Mouse (Mus musculus) midbrain, embryonic 11.5 days (tissue): Measurements from ENCODE around the gene St3gal3. TPM values are rescaled to one million over a fixed set of nuclear protein-coding genes. Genes with fewer than 3 reads are reported as not detected.

Experiments used
- ATAC-seq: fragments of 200-750 bp; cut with Nextera tagmentation; 2 replicates; pipeline ENCODE4 v1.8.0; 2017; ENCODE audit warnings: moderate TSS enrichment, moderate library complexity; ENCODE audit not compliant: low FRiP score
- DNase-seq: peaks from one replicate; pipeline ENCODE4 v3.0.0; 2015; ENCODE audit warnings: low spot score; ENCODE audit errors: missing footprints
- H3K27ac ChIP-seq: fragments of 300-500 bp; sonication (generic); 2 replicates; pipeline ENCODE4 v1.5.1; 2014; ENCODE audit warnings: low read depth, low read length
- H3K27me3 ChIP-seq: fragments of 300-500 bp; sonication (generic); 2 replicates; pipeline ENCODE4 v1.6.1; 2014; ENCODE audit warnings: mild to moderate bottlenecking, low read length, moderate library complexity, mixed read lengths; ENCODE audit not compliant: control insufficient read depth, insufficient read depth
- H3K36me3 ChIP-seq: fragments of 300-500 bp; sonication (generic); 2 replicates; pipeline ENCODE4 v1.6.1; 2014; ENCODE audit warnings: mild to moderate bottlenecking, low read length, moderate library complexity, mixed read lengths; ENCODE audit not compliant: control insufficient read depth, insufficient read depth
- H3K4me1 ChIP-seq: fragments of 300-500 bp; sonication (generic); 2 replicates; pipeline ENCODE4 v1.6.1; 2014; ENCODE audit warnings: low read length; ENCODE audit not compliant: control insufficient read depth, insufficient read depth
- H3K4me2 ChIP-seq: fragments of 300-500 bp; sonication (generic); 2 replicates; pipeline ENCODE4 v1.6.1; 2014; ENCODE audit warnings: mild to moderate bottlenecking, moderate library complexity
- H3K4me3 ChIP-seq: fragments of 300-500 bp; sonication (generic); 2 replicates; pipeline ENCODE4 v1.5.1; 2014; ENCODE audit warnings: low read depth, low read length
- H3K9ac ChIP-seq: fragments of 300-500 bp; sonication (generic); 2 replicates; pipeline ENCODE4 v1.6.1; 2014; ENCODE audit warnings: low read length
- H3K9me3 ChIP-seq: fragments of 300-500 bp; sonication (generic); 2 replicates; pipeline ENCODE4 v1.6.1; 2016; ENCODE audit warnings: low read length; ENCODE audit not compliant: control insufficient read depth
- WGBS: fragments of 180-500 bp; shearing (Covaris S2); extraction: QIAGEN DNeasy Blood & Tissue Kit; methylation state at CpG from one replicate; pipeline ENCODE4 v1.1.7; 2014; 5-methylcytosine and 5-hydroxymethylcytosine counted together
- polyA plus RNA-seq: library from polyadenylated mRNA; unstranded; fragments of >200 nt; fragmentation: Nextera tagmentation; extraction: Ambion mirVana; gene quantifications from 2 replicates; pipeline ENCODE4 v1.2.1, GENCODE M21; 2014

St3gal3 gene
- polyA plus RNA-seq, 1 experiment from 2014 or later: 5.7 TPM

DNA sequence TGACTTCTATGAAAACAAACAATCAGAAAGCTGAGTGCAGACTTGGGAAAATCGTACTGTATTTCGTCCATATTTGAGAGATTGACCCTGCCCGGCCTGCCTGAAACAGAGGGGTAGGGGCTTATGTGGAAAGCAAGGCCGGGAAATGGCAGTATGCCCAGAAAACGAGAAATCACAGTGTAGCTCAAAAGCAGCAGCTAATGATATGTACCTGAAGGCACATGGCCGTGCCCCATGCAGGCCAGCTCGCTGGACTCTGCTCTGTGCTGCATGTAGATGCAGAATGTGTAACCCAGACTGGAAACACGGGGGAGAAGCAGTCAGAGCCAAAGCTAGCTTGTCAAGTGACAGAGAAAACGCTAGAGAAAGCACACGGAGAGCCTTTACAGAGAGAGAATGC lies 12.6 kb downstream of the St3gal3 start:
- Histone ChIP-seq H3K4me3 (no peak overlapping the region), H3K4me1 (no peaks in the 10 kb centered on the region), H3K9ac (no peak overlapping the region), H3K27ac (no peak overlapping the region), H3K9me3 (no peaks in the 10 kb centered on the region), H3K4me2 (no peak overlapping the region), H3K27me3 (no peaks in the 10 kb centered on the region), H3K36me3 (no peaks in the 10 kb centered on the region; the same call in 1 of the 2 replicates)
- 91% methylated on average over 10 of the region's 10 CpGs for WGBS
- DNase-seq: no peak
- no peak for ATAC-seq

DNA sequence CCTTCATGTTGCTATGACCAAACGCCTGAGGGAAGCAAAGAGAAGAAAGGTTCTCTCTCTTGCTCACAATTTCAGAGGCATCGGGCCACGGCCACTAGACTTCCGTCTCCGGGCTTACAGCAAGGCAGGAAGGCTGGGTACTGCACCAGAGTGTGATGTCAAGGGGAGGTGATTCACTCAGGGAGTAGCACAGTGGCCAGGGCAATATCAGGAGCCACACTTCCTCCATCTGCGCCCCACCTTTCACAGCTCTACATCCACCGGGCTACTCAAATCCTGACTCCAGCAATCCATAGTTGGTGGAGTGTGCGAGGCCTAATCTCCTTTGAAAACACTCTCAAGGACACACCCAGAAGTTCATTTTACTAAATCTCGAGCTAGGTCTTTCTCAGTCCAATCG lies 17.1 kb downstream of the St3gal3 start:
- no peak overlapping the region for H3K27ac ChIP-seq
- no peaks in the 10 kb centered on the region; the same call in 1 of the 2 replicates for H3K36me3 ChIP-seq
- no peaks in the 10 kb centered on the region for H3K9me3 ChIP-seq
- H3K4me2 ChIP-seq: no peak overlapping the region
- H3K27me3 ChIP-seq: no peaks in the 10 kb centered on the region
- no peak overlapping the region for H3K9ac ChIP-seq
- no peaks in the 10 kb centered on the region for H3K4me1 ChIP-seq
- no peak overlapping the region for H3K4me3 ChIP-seq
- 90% methylated on average over 10 of the region's 10 CpGs for WGBS
- DNase-seq (no peak), ATAC-seq (no peak)

DNA sequence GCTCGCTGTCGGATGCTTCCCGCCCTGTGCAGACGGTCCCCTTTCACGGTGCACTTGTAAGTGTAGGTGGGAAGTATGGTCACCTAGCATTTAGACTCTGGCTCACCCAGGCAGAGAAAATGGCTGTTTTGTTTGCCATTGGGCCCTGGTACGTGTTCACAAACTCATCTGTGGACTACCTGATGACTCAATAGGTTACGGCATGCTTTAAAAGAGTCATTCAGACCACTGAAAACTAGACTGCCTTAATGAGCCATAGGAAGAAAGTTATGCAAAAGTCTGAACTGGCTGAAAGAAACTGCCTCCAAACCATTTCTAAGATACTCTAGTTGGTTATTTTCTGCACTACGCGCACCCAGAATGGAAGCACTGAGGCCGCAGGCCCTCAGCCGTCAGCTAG lies 18.6 kb downstream of the St3gal3 start:
- Histone ChIP-seq H3K9ac (no peak overlapping the region), H3K27ac (no peak overlapping the region), H3K4me1 (no peaks in the 10 kb centered on the region), H3K4me3 (no peak overlapping the region), H3K9me3 (no peaks in the 10 kb centered on the region), H3K27me3 (no peaks in the 10 kb centered on the region), H3K4me2 (no peak overlapping the region), H3K36me3 (no peaks in the 10 kb centered on the region; the same call in 1 of the 2 replicates)
- 92% methylated on average over 11 of the region's 11 CpGs for WGBS
- no peak for DNase-seq
- no peak for ATAC-seq

DNA sequence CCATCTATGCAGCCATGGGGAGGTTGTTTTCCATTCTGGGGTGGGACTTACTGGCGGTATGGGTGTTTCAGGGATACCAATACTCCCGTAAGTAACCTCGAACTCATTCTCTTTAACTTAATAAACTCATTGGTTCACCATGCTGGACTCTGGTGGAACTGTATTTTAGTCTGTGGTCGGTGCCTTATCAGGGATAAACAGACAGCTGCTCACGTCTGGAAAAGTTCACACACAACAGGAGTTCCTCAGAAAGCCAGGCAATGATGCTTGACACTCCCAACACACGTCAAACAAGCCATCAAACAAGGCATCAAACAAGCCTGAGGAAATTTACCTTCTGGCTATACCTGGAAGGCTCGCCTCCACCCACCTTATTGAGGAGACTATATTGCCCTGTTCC lies 19.6 kb downstream of the St3gal3 start:
- Histone ChIP-seq H3K27me3 (no peaks in the 10 kb centered on the region), H3K4me2 (no peak overlapping the region), H3K4me3 (no peak overlapping the region), H3K4me1 (no peaks in the 10 kb centered on the region), H3K9ac (no peak overlapping the region), H3K9me3 (no peaks in the 10 kb centered on the region), H3K36me3 (no peaks in the 10 kb centered on the region), H3K27ac (no peak overlapping the region)
- no peak for DNase-seq
- no peak for ATAC-seq
- 89% methylated on average over 7 of the region's 7 CpGs for WGBS

DNA sequence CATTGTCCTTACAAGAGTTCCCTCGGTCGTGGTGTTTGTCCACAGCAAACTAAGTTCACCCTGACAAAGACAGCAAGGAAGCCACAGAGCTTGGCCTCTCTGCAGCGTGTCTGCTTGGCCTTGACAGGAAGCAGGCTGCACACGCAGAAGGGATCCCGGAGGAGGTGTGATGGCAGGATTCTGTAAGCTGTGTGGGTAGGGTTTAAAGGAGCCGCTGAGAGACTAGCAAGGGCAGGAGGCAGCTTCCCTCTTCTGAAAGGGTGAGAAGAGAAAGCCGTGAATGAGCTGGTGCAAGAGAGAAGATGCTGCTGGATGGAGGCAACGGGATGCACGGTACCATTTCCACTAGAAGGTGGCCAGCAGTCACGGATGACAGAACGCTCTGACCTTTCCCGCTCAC lies 22.1 kb downstream of the St3gal3 start:
- WGBS: 87% methylated on average over 12 of the region's 12 CpGs
- H3K36me3 ChIP-seq: no peaks in the 10 kb centered on the region
- H3K9me3 ChIP-seq: no peaks in the 10 kb centered on the region
- H3K4me3 ChIP-seq: no peak overlapping the region
- H3K9ac ChIP-seq: no peak overlapping the region
- DNase-seq: no peak
- H3K4me1 ChIP-seq: no peaks in the 10 kb centered on the region
- ATAC-seq: no peak
- H3K4me2 ChIP-seq: no peak overlapping the region
- no peaks in the 10 kb centered on the region for H3K27me3 ChIP-seq
- no peak overlapping the region for H3K27ac ChIP-seq

DNA sequence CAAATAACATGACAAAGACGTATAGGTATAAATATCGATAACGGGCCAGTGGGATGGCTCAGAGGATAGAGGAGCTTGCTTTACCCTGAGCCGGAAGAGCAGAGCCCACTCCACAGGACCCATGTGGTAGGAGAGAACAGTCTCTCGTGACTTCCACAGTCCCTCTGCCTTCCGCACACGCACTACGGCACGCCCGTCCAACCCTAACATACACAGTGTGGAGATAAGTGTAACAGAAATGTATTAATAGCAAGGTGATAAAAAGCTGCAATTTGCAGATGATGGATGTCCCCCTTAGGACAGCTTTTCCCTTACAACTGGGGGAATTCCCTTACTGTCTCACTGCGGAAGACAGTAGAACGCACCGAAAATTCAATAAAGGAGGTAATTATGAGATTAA lies 25.1 kb downstream of the St3gal3 start:
- Histone ChIP-seq H3K4me3 (no peak overlapping the region), H3K36me3 (no peaks in the 10 kb centered on the region), H3K9ac (no peak overlapping the region), H3K27me3 (no peaks in the 10 kb centered on the region), H3K4me1 (no peaks in the 10 kb centered on the region), H3K9me3 (no peaks in the 10 kb centered on the region), H3K27ac (no peak overlapping the region), H3K4me2 (no peak overlapping the region)
- no peak for DNase-seq
- WGBS: 94% methylated on average over 13 of the region's 13 CpGs
- ATAC-seq: no peak

DNA sequence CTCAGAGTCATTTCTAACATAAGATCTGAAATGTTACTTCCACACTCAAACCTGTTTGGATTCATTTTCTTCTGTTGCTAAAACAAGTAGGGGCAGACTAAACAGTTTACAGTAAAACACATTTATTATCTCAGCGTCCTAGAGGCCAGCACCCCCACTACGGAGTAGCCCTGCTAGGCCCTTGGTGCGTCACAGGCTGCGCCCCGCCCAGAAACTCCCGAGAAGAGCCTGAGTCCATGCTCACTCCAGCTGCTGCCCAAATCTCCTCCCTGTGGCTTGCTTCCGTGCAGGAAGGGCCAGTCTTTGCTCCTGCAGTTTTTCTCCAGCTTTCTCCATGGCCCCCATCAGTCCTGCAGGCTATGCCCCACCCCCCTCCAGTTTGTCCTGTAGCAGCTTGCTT lies 25.9 kb downstream of the St3gal3 start:
- Histone ChIP-seq H3K4me1 (no peaks in the 10 kb centered on the region), H3K36me3 (no peaks in the 10 kb centered on the region), H3K9ac (no peak overlapping the region), H3K4me3 (no peak overlapping the region), H3K27ac (no peak overlapping the region), H3K27me3 (no peaks in the 10 kb centered on the region), H3K4me2 (no peak overlapping the region), H3K9me3 (no peaks in the 10 kb centered on the region)
- WGBS: 74% methylated on average over 7 of the region's 7 CpGs
- no peak for DNase-seq
- no peak for ATAC-seq

DNA sequence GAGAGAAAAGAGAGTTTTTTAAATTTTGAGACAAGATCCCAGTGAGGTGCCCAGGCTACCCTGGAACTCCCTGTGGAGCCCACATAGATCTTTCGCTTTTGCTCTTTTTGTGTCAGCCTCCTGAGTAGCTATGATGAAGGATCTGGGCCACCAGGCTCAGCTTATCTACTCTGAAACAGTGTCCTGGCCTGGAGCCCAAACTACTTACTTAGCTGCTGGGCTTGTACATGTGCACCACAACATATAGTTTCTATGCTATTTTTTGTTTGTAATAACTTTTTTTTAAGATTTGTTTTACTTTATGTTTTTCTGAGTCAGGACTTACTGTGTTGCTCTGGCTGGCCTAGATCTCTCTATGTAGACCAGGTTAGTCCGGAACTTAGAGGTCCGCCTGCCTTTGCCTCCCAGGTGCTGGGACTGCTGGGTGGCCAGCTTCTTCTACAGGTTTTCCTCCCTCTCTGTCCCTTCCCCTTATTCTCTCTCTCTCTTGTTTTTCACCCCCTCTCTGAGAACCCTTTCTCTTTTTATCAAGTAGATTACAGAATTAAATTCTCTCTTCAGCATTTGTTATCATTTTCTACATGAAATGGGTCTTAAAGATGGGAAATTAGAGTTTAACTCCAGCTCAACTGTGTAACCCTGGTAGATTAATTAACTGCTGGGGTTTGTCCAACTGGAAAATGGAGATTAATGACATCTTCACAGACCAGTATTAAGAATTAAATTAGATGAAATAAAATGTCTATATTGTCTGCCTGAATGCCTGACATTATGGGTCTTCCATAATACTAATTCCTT lies 29.3 kb downstream of the St3gal3 start:
- Histone ChIP-seq H3K27ac (no peak overlapping the region), H3K4me1 (no peaks in the 10 kb centered on the region), H3K9ac (no peak overlapping the region), H3K4me2 (no peak overlapping the region), H3K36me3 (no peaks in the 10 kb centered on the region), H3K9me3 (no peaks in the 10 kb centered on the region), H3K4me3 (no peak overlapping the region), H3K27me3 (no peaks in the 10 kb centered on the region)
- 88% methylated on average over 3 of the region's 3 CpGs for WGBS
- no peak for DNase-seq
- ATAC-seq: no peak

DNA sequence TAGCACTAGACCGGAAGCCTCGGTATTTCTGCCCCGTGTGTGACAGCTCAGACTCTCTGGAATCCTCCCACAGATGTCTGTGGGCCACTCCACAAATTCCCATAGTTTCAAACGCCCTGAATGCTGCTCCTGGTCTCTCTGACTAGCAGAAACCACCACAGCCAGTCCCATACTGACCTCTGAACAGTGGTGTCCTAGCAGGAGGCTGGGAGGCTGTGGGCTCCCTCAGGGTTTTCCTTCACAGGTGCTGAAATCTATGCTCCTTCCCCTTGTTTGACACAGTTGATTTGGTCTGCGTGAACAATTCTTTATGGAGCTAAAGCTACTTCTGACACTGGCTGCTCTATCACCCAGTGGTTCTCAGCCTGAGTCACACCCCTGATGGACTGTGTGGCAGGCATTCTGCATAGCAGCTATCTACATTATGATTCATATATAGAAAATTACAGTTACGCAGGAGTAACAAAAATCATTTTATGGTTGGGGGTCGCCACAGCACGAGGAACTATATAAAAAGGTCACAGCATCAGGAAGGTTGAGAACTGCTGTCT lies 31.4 kb downstream of the St3gal3 start:
- Histone ChIP-seq H3K27ac (no peak overlapping the region), H3K36me3 (no peaks in the 10 kb centered on the region), H3K4me2 (no peak overlapping the region), H3K27me3 (no peaks in the 10 kb centered on the region), H3K9ac (no peak overlapping the region), H3K4me3 (no peak overlapping the region), H3K9me3 (no peaks in the 10 kb centered on the region), H3K4me1 (no peaks in the 10 kb centered on the region)
- 88% methylated on average over 8 of the region's 8 CpGs for WGBS
- DNase-seq: no peak
- no peak for ATAC-seq
